Comparison of ENCODE assay signal across 30 mouse cellular contexts in the genomic region with DNA sequence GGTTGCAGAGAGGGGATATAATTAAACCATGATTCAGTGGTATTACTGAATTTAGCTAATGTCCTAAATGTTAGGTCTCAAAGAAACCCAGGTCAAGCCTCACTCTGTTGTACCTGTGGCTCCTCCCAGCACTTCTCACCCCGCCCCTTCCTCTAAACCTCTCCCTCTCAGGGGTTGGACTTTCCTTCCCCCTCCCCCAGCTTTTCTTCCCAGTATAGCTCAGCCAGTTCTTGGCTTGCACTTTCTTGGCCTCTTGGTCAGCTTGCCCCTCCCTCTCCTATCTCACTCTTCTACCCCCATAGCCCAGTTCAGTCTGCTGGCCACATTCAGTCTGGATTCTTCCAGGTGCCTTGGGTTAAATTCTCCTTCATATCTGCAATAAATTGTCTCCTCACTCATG. TPM values are rescaled to one million over a fixed set of nuclear protein-coding genes. Genes with fewer than 3 reads are reported as not detected.
DNase-seq lines count a peak whose midpoint lies in the region; ATAC-seq and TF ChIP-seq lines count a peak whose summit lies in the region.
"Had no signal": no experiment of that assay in that cellular context is flagged by ENCODE, and none has a peak within 500 bp of the region (broad histone marks: within the 10 kb centered on the region; RNA-seq: fewer than 3 reads in every experiment).

No protein-coding gene starts in this region.

- TF ChIP-seq CTCF in lung, adult 2 months (IDR thresholded peaks at IDR 0.05; ENCODE audit: insufficient read depth, low read length) = no peak
- no peak for TF ChIP-seq CTCF in small intestine, adult 2 months (IDR thresholded peaks at IDR 0.05; ENCODE audit: extremely low read depth, insufficient read length, insufficient replicate concordance, low read depth, low read length)

- no peaks in the 10 kb centered on the region for H3K27me3 ChIP-seq in lung, embryonic 16.5 days (ENCODE audit: control insufficient read depth, insufficient read depth, low read depth, low read length)
- H3K27me3 ChIP-seq in intestine, embryonic 14.5 days (replicated peaks; ENCODE audit: control insufficient read depth, insufficient read depth, low read length) = no peaks in the 10 kb centered on the region
- no peaks in the 10 kb centered on the region for H3K27me3 ChIP-seq in small intestine, adult 2 months (ENCODE audit: control insufficient read depth, insufficient read depth, low read length)
- H3K27me3 ChIP-seq: embryonic facial prominence, embryonic 15.5 days; forebrain, embryonic 12.5 days; hindbrain, embryonic 13.5 days; limb, embryonic 13.5 days had no signal

- peak; percentile 24 for DNase-seq in kidney, adult 9 months
- DNase-seq in kidney, postnatal 14 days = no peak
- no peak for DNase-seq in lung, adult 2 months
- no peak for DNase-seq in intestine, embryonic 14.5 days (ENCODE audit: low spot score)
- no peak for DNase-seq in left cerebral cortex, adult 8-10 months (ENCODE audit: low spot score in 2 of 2)
- no peak for DNase-seq in right cerebral cortex, postnatal 4 days
- DNase-seq: adrenal gland, adult 8-10 months; cerebellum, adult 2 months; cerebellum, postnatal 25 days; forebrain, postnatal 0 days; gastrocnemius, postnatal 14 days; heart, postnatal 36 days; midbrain, embryonic 14.5 days; retina, postnatal 1 day; right cerebral cortex, postnatal 14 days; thymus, postnatal 4 days had no signal

- no peaks in the 10 kb centered on the region for H3K36me3 ChIP-seq in lung, embryonic 16.5 days (ENCODE audit: control insufficient read depth, insufficient read depth, low read length)
- H3K36me3 ChIP-seq in intestine, embryonic 14.5 days (ENCODE audit: control insufficient read depth, insufficient read depth, low read length) = no peaks in the 10 kb centered on the region
- no peaks in the 10 kb centered on the region for H3K36me3 ChIP-seq in small intestine, adult 2 months (ENCODE audit: control insufficient read depth, insufficient read depth, low read length)
- H3K36me3 ChIP-seq: embryonic facial prominence, embryonic 10.5 days; embryonic facial prominence, embryonic 15.5 days; forebrain, embryonic 12.5 days; hindbrain, embryonic 13.5 days; limb, embryonic 13.5 days had no signal

- H3K4me2 ChIP-seq in lung, embryonic 16.5 days (ENCODE audit: low read depth, low read length) = no peak overlapping the region
- peak overlapping the region; percentile 26 for H3K4me2 ChIP-seq in intestine, embryonic 14.5 days (ENCODE audit: low read length)
- H3K4me2 ChIP-seq: embryonic facial prominence, embryonic 15.5 days; forebrain, embryonic 12.5 days; heart, embryonic 11.5 days; hindbrain, embryonic 13.5 days; limb, embryonic 13.5 days; liver, embryonic 11.5 days had no signal

- peaks cover 10% of the 10 kb centered on the region for H3K4me1 ChIP-seq in lung, embryonic 16.5 days (replicated peaks; ENCODE audit: control insufficient read depth, insufficient read depth, low read length)
- peaks cover 3% of the 10 kb centered on the region; the same call in 1 of the 2 replicates for H3K4me1 ChIP-seq in lung, adult 2 months (ENCODE audit: control insufficient read depth, insufficient read depth, low read length)
- peaks cover 9% of the 10 kb centered on the region; the same call in 1 of the 2 replicates for H3K4me1 ChIP-seq in intestine, embryonic 14.5 days (replicated peaks; ENCODE audit: control insufficient read depth, insufficient read depth, low read length)
- peaks cover 25% of the 10 kb centered on the region for H3K4me1 ChIP-seq in small intestine, adult 2 months (ENCODE audit: control insufficient read depth, insufficient read depth, insufficient read length, low read length)
- H3K4me1 ChIP-seq: embryonic facial prominence, embryonic 15.5 days; hindbrain, embryonic 13.5 days had no signal

- H3K9ac ChIP-seq in lung, embryonic 16.5 days (ENCODE audit: low read length) = no peak overlapping the region
- no peak overlapping the region for H3K9ac ChIP-seq in intestine, embryonic 14.5 days (ENCODE audit: low read length)
- H3K9ac ChIP-seq: embryonic facial prominence, embryonic 15.5 days; forebrain, embryonic 12.5 days; forebrain, postnatal 0 days; hindbrain, embryonic 13.5 days; limb, embryonic 13.5 days had no signal

- no peak for TF ChIP-seq POLR2A in lung, adult 2 months (IDR thresholded peaks at IDR 0.05; ENCODE audit: borderline replicate concordance, extremely low read depth, low read depth, low read length)
- TF ChIP-seq POLR2A in small intestine, adult 2 months (IDR thresholded peaks at IDR 0.05; ENCODE audit: low read depth, low read length) = no peak

- peak; percentile 64; the same call in 1 of the 2 replicates for ATAC-seq in lung, embryonic 16.5 days (ENCODE audit: low read depth)
- no peak; the same call in 1 of the 2 replicates for ATAC-seq in intestine, embryonic 14.5 days (replicated peaks; ENCODE audit: low FRiP score, low TSS enrichment, low read depth)
- ATAC-seq: forebrain, postnatal 0 days had no signal

- 56% methylated on average over 1 of the region's 1 CpGs for WGBS in lung, embryonic 16.5 days
- whole genome bisulfite sequencing in lung, adult 2 months = 96% methylated on average over 1 of the region's 1 CpGs
- WGBS in intestine, embryonic 14.5 days = 71% methylated on average over 1 of the region's 1 CpGs
- WGBS in small intestine, adult 2 months = 43% methylated on average over 1 of the region's 1 CpGs

- H3K9me3 ChIP-seq in lung, embryonic 16.5 days (ENCODE audit: control insufficient read depth, low read length) = no peaks in the 10 kb centered on the region
- no peaks in the 10 kb centered on the region for H3K9me3 ChIP-seq in intestine, embryonic 14.5 days (ENCODE audit: control insufficient read depth, low read length)
- H3K9me3 ChIP-seq: embryonic facial prominence, embryonic 10.5 days; embryonic facial prominence, embryonic 15.5 days; forebrain, embryonic 12.5 days; hindbrain, embryonic 13.5 days; limb, embryonic 13.5 days had no signal

- no peak overlapping the region for H3K27ac ChIP-seq in lung, embryonic 16.5 days (ENCODE audit: low read length)
- no peak overlapping the region; the same call in 1 of the 2 replicates for H3K27ac ChIP-seq in intestine, embryonic 14.5 days (ENCODE audit: low read depth)
- H3K27ac ChIP-seq in small intestine, adult 2 months (ENCODE audit: insufficient read depth, low read depth, low read length) = peak overlapping the region; percentile 30; the same call in 1 of the 2 replicates
- H3K27ac ChIP-seq: embryonic facial prominence, embryonic 10.5 days; embryonic facial prominence, embryonic 15.5 days; forebrain, embryonic 12.5 days; hindbrain, embryonic 13.5 days; kidney, postnatal 0 days; layer of hippocampus, adult 2 months; left cerebral cortex, adult 2 months; limb, embryonic 13.5 days; macrophage had no signal

- H3K4me3 ChIP-seq in lung, embryonic 16.5 days (ENCODE audit: low read length) = no peak overlapping the region
- no peak overlapping the region for H3K4me3 ChIP-seq in lung, adult 2 months (replicated peaks; ENCODE audit: extremely low read depth, low read depth, low read length)
- H3K4me3 ChIP-seq in intestine, embryonic 14.5 days (ENCODE audit: low read depth, low read length) = no peak overlapping the region
- no peak overlapping the region for H3K4me3 ChIP-seq in small intestine, adult 2 months (ENCODE audit: low read depth, low read length)
- H3K4me3 ChIP-seq: embryonic facial prominence, embryonic 10.5 days; embryonic facial prominence, embryonic 15.5 days; forebrain, embryonic 12.5 days; hindbrain, embryonic 13.5 days; layer of hippocampus, adult 2 months; left cerebral cortex, adult 2 months; limb, embryonic 13.5 days had no signal

RNA-seq across cellular contexts. Expression of gene Uaca, which starts 7.4 kb away (rescaled TPM):
- polyA plus RNA-seq in lung, embryonic 16.5 days (2015; fragmentation: Nextera tagmentation; extraction: Ambion mirVana) = 30.9 and 33.3 TPM in 2 replicates
- polyA plus RNA-seq in lung, adult 2 months (2012; rRNA removed) = 7.0 and 13.8 TPM in 2 replicates
- 26.2 and 44.3 TPM in 2 replicates for polyA plus RNA-seq in intestine, embryonic 14.5 days (2014; fragmentation: Nextera tagmentation; extraction: Ambion mirVana)
- 7.9 and 23.3 TPM in 2 replicates for polyA plus RNA-seq in small intestine, adult 2 months (2012; rRNA removed)
- 10 to 100 TPM in 1 of 4 experiments, 1 to 10 TPM in 3; 6.8 to 10.6 (median 7.5) TPM for total RNA-seq in left cerebral cortex, adult 8-10 months (2022)
- total RNA-seq: monocyte, adult 5-6 weeks had no signal
